Mouse (Mus musculus) hindbrain, embryonic 10.5 days (tissue): ENCODE measurements around the gene Slco6d1. TPM values are rescaled to one million over a fixed set of nuclear protein-coding genes. Genes with fewer than 3 reads are reported as not detected.
"Not testable (repeated sequence)": the region's sequence is repeated elsewhere in the genome, so short reads cannot be mapped to it uniquely, and the experiment has no call there.

Experiments used
- DNase-seq: peaks from one replicate; pipeline ENCODE4 v3.0.0-alpha.2; 2017; ENCODE audit warnings: low spot score
- H3K27ac ChIP-seq: fragments of 300-500 bp; sonication (generic); 2 replicates; pipeline ENCODE4 v1.5.1; 2016; ENCODE audit warnings: mild to moderate bottlenecking, moderate library complexity
- H3K27me3 ChIP-seq: fragments of 300-500 bp; sonication (generic); 2 replicates; pipeline ENCODE4 v1.6.1; 2016; ENCODE audit warnings: mild to moderate bottlenecking; ENCODE audit not compliant: poor library complexity, insufficient read depth, severe bottlenecking
- H3K36me3 ChIP-seq: fragments of 300-500 bp; sonication (generic); 2 replicates; pipeline ENCODE4 v1.6.1; 2016; ENCODE audit warnings: mild to moderate bottlenecking, moderate library complexity
- H3K4me1 ChIP-seq: fragments of 300-500 bp; sonication (generic); replicated peaks from 2 replicates; pipeline ENCODE4 v1.6.1; 2016; ENCODE audit warnings: mild to moderate bottlenecking
- H3K4me3 ChIP-seq: fragments of 300-500 bp; sonication (generic); 2 replicates; pipeline ENCODE4 v1.5.1; 2016; ENCODE audit warnings: mild to moderate bottlenecking, moderate library complexity
- H3K9me3 ChIP-seq: fragments of 300-500 bp; sonication (generic); 2 replicates; pipeline ENCODE4 v1.6.1; 2016; ENCODE audit warnings: mild to moderate bottlenecking, moderate library complexity
- WGBS: fragments of 180-500 bp; shearing (Covaris S2); methylation state at CpG from one replicate; pipeline ENCODE4 v1.1.7; 2016; 5-methylcytosine and 5-hydroxymethylcytosine counted together
- polyA plus RNA-seq: library from polyadenylated mRNA; unstranded; fragments of >200 nt; fragmentation: Nextera tagmentation; extraction: Ambion mirVana; gene quantifications from 2 replicates; pipeline ENCODE4 v1.2.1, GENCODE M21; 2016

Slco6d1 gene
- not detected in 2 replicates for polyA plus RNA-seq

GRCm38 (mm10) chr1:98420824-98421223 is at the start of gene Slco6d1:
Gene Slco6d1, plus strand, starts transcription at chr1:98421124.
- H3K27me3 ChIP-seq: no peaks in the 10 kb centered on the region
- no peak within 1 kb of the TSS for H3K27ac ChIP-seq
- WGBS: 90% methylated on average over 10 of the region's 10 CpGs
- no peaks in the 10 kb centered on the region for H3K36me3 ChIP-seq
- H3K4me1 ChIP-seq: no peaks in the 10 kb centered on the region
- no peak for DNase-seq
- no peaks in the 10 kb centered on the region for H3K9me3 ChIP-seq
- H3K4me3 ChIP-seq: no peak within 1 kb of the TSS

- no peaks in the 10 kb centered on the region for H3K36me3 ChIP-seq
- no peak overlapping the region for H3K4me3 ChIP-seq
- H3K27me3 ChIP-seq: no peaks in the 10 kb centered on the region
- H3K27ac ChIP-seq: no peak overlapping the region
- DNase-seq: no peak
- H3K9me3 ChIP-seq: no peaks in the 10 kb centered on the region
- no peaks in the 10 kb centered on the region for H3K4me1 ChIP-seq
Measured at GRCm38 (mm10) chr1:98392001-98392400, 28.9 kb upstream of the Slco6d1 start.

GRCm38 (mm10) chr1:98447929-98448328 is 27.0 kb downstream of the Slco6d1 start:
- no peak for DNase-seq
- no peaks in the 10 kb centered on the region for H3K27me3 ChIP-seq
- H3K36me3 ChIP-seq: no peaks in the 10 kb centered on the region
- no peak overlapping the region for H3K4me3 ChIP-seq
- H3K27ac ChIP-seq: no peak overlapping the region
- H3K4me1 ChIP-seq: no peaks in the 10 kb centered on the region
- WGBS: 86% methylated on average over 4 of the region's 4 CpGs
- no peaks in the 10 kb centered on the region for H3K9me3 ChIP-seq

- not testable (repeated sequence) for H3K36me3 ChIP-seq, H3K27me3 ChIP-seq, H3K27ac ChIP-seq, H3K9me3 ChIP-seq, H3K4me1 ChIP-seq, DNase-seq, H3K4me3 ChIP-seq
- 88% methylated on average over 8 of the region's 8 CpGs for WGBS
Measured at GRCm38 (mm10) chr1:98459224-98459623, 38.3 kb downstream of the Slco6d1 start.

GRCm38 (mm10) chr1:98476381-98476780 is 55.5 kb downstream of the Slco6d1 start:
- not testable (repeated sequence) for H3K36me3 ChIP-seq, DNase-seq, H3K4me1 ChIP-seq, H3K9me3 ChIP-seq, H3K4me3 ChIP-seq, H3K27ac ChIP-seq, H3K27me3 ChIP-seq
- 81% methylated on average over 1 of the region's 1 CpGs for WGBS

- Histone ChIP-seq H3K4me3 (no peak overlapping the region), H3K27ac (no peak overlapping the region), H3K27me3 (no peaks in the 10 kb centered on the region), H3K9me3 (no peaks in the 10 kb centered on the region), H3K36me3 (no peaks in the 10 kb centered on the region), H3K4me1 (no peaks in the 10 kb centered on the region)
- WGBS: 80% methylated on average over 2 of the region's 2 CpGs
- DNase-seq: no peak
Measured at GRCm38 (mm10) chr1:98479243-98479642, 58.3 kb downstream of the Slco6d1 start.

GRCm38 (mm10) chr1:98505982-98506381 is 85.1 kb downstream of the Slco6d1 start:
- whole genome bisulfite sequencing: 89% methylated on average over 2 of the region's 2 CpGs
- no peaks in the 10 kb centered on the region for H3K4me1 ChIP-seq

GRCm38 (mm10) chr1:98522977-98523376 is 102.1 kb downstream of the Slco6d1 start:
- H3K4me1 ChIP-seq: no peaks in the 10 kb centered on the region
- WGBS: 82% methylated on average over 2 of the region's 2 CpGs
- H3K4me3 ChIP-seq: no peak overlapping the region
- H3K27ac ChIP-seq: no peak overlapping the region
- no peaks in the 10 kb centered on the region for H3K9me3 ChIP-seq
- DNase-seq: no peak
- H3K36me3 ChIP-seq: no peaks in the 10 kb centered on the region
- H3K27me3 ChIP-seq: no peaks in the 10 kb centered on the region

More at GRCm38 (mm10) chr1:98505982-98506381, 85.1 kb downstream of the Slco6d1 start:
- H3K36me3 ChIP-seq: no peaks in the 10 kb centered on the region
- H3K4me3 ChIP-seq: no peak overlapping the region
- H3K9me3 ChIP-seq: no peaks in the 10 kb centered on the region
- no peak for DNase-seq
- no peaks in the 10 kb centered on the region for H3K27me3 ChIP-seq
- no peak overlapping the region for H3K27ac ChIP-seq

GRCm38 (mm10) chr1:98523537-98523936 is 102.6 kb downstream of the Slco6d1 start:
- Histone ChIP-seq H3K36me3 (no peaks in the 10 kb centered on the region), H3K9me3 (no peaks in the 10 kb centered on the region), H3K4me1 (no peaks in the 10 kb centered on the region), H3K4me3 (no peak overlapping the region), H3K27me3 (no peaks in the 10 kb centered on the region), H3K27ac (no peak overlapping the region)
- no peak for DNase-seq

GRCm38 (mm10) chr1:98528368-98528767 is 107.4 kb downstream of the Slco6d1 start:
- H3K4me3 ChIP-seq, DNase-seq, H3K9me3 ChIP-seq, H3K36me3 ChIP-seq, H3K27ac ChIP-seq, H3K4me1 ChIP-seq, H3K27me3 ChIP-seq: not testable (repeated sequence)
- 95% methylated on average over 2 of the region's 2 CpGs for whole genome bisulfite sequencing

- Histone ChIP-seq H3K9me3 (no peaks in the 10 kb centered on the region), H3K27me3 (no peaks in the 10 kb centered on the region), H3K27ac (no peak overlapping the region), H3K4me3 (no peak overlapping the region), H3K36me3 (no peaks in the 10 kb centered on the region), H3K4me1 (no peaks in the 10 kb centered on the region)
- DNase-seq: no peak
- 84% methylated on average over 2 of the region's 2 CpGs for WGBS
Measured at GRCm38 (mm10) chr1:98545372-98545771, 124.4 kb downstream of the Slco6d1 start.

GRCm38 (mm10) chr1:98554388-98554787 is 133.5 kb downstream of the Slco6d1 start:
- H3K4me1 ChIP-seq: no peaks in the 10 kb centered on the region
- 86% methylated on average over 2 of the region's 2 CpGs for WGBS

GRCm38 (mm10) chr1:98565701-98566100 is 144.8 kb downstream of the Slco6d1 start:
- Histone ChIP-seq H3K4me3 (no peak overlapping the region), H3K9me3 (no peaks in the 10 kb centered on the region), H3K4me1 (no peaks in the 10 kb centered on the region), H3K27me3 (no peaks in the 10 kb centered on the region), H3K36me3 (no peaks in the 10 kb centered on the region), H3K27ac (no peak overlapping the region)
- no peak for DNase-seq

More at GRCm38 (mm10) chr1:98554388-98554787, 133.5 kb downstream of the Slco6d1 start:
- Histone ChIP-seq H3K9me3 (no peaks in the 10 kb centered on the region), H3K36me3 (no peaks in the 10 kb centered on the region), H3K27me3 (no peaks in the 10 kb centered on the region), H3K27ac (no peak overlapping the region), H3K4me3 (no peak overlapping the region)
- no peak for DNase-seq
